ENCODE assay signal across 16 mouse cellular contexts in genomic region chr9:102428031-102428430, GRCm38 (mm10).
"Had no signal": no experiment of that assay in that cellular context is flagged by ENCODE, and none has a peak within 500 bp of the region (broad histone marks: within the 10 kb centered on the region; RNA-seq: fewer than 3 reads in every experiment).

No protein-coding gene starts in this region.

- DNase-seq: heart, postnatal 10 days; heart, postnatal 14 days; heart, postnatal 36 days; heart, postnatal 4 days; kidney, adult 11 months; kidney, adult 18-20 months; kidney, adult 2 months; kidney, adult 8-10 months; kidney, adult 9 months; kidney, postnatal 10 days; kidney, postnatal 14 days; kidney, postnatal 25 days; kidney, postnatal 36 days; kidney, postnatal 4 days; layer of hippocampus, adult 9-11 months; layer of hippocampus, postnatal 36 days had no signal
